Mouse (Mus musculus): ENCODE data around the gene Jazf1. TPM values are rescaled to one million over a fixed set of nuclear protein-coding genes. Genes with fewer than 3 reads are reported as not detected.

Gene Jazf1
- total RNA-seq (2012; rRNA removed) (0.29 and 0.42 TPM in 2 replicates), total RNA-seq (2014; rRNA removed) (0.75 and 1.3 TPM in 2 replicates), polyA plus RNA-seq (2012; ENCODE audit: insufficient read length, low read depth) (1.0 and 1.7 TPM in 2 replicates)

DNA sequence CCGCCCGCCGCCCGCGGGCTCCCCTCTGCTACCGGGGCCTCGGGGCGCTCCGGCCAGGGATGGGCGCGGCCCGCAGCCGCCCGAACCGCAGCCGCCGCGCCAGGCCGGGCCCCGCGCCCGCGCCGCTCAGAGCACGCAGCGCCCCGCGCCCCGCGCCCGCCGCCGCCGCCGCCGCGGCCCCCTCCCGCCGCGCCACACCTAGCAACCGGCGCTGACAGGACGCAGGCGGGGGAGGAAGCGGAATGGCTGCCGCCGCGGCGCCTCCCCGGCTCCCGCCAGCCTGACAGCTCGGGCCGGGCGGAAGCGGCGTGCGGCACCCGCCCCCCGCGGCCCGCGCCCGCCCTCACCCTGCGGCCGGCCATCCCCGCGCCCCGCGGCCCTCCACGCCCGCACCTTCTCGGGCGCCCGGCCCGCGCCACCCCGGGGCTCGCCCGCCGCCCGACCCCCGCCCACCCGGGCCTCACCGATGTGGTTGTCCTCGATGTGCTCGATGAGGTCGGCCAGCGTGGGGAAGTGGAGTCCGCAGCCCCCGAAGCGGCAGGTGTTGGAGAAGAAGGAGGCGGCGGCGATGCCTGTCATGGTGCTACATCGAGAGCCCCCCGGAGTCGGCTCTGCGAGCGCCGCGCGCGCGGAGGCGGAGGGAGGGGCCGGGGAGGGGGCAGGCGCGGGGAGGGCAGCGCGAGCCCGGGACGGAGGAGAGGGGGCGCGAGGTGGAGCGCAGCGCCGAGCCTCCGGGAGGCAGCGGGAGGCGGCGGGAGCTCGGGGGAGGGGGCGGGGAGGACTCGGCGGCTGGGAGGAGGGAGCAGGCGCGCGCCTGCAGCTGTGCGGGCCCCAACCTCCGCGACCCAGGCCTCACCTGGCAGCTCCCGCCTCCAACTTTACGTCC lies at the start of gene Jazf1:
Gene Jazf1, minus strand, starts transcription at position 643 of the 886 bp plus-strand sequence.
- Histone ChIP-seq H3K9me3 (replicated peaks; ENCODE audit: low read length) (no peaks in the 10 kb centered on the region), H3K4me1 (ENCODE audit: control insufficient read depth in 1 of 2, insufficient read depth in 2 of 2) (peaks cover 4 to 15% of the 10 kb centered on the region in 2 experiments), H3K79me2 (replicated peaks; ENCODE audit: control insufficient read depth, extremely low read depth, insufficient read depth, poor library complexity, severe bottlenecking) (no peaks in the 10 kb centered on the region), H3K36me3 (replicated peaks in 1 of 2; ENCODE audit: control insufficient read depth in 1 of 2, insufficient read depth in 1 of 2, low read length in 1 of 2) (peaks cover 0 to 2% of the 10 kb centered on the region in 2 experiments), H3K27me3 (replicated peaks) (peaks cover 2% of the 10 kb centered on the region), H3K9ac (ENCODE audit: insufficient read depth, low read depth) (peak within 1 kb of the TSS; percentile 80), H3K27ac (ENCODE audit: insufficient read depth, low read depth) (no peak within 1 kb of the TSS), H3K4me3 (replicated peaks in 1 of 3; ENCODE audit: low read depth in 2 of 3, low read length in 2 of 3, poor library complexity in 1 of 3) (peak within 1 kb of the TSS; percentile 21 to 69 (median 61)), H3K4me2 (ENCODE audit: insufficient read depth, low read depth, poor library complexity, severe bottlenecking) (peak within 1 kb of the TSS; percentile 91)
- DNase-seq (ENCODE audit: extremely low read depth), result peak; percentile 16
- TF ChIP-seq SMC3 (IDR thresholded peaks at IDR 0.05; ENCODE audit: low read depth, low read length) (no peak), UBTF (IDR thresholded peaks at IDR 0.05; ENCODE audit: low read depth, low read length) (no peak), PAX5 (IDR thresholded peaks at IDR 0.05; ENCODE audit: low read length) (no peak), ZC3H11A (IDR thresholded peaks at IDR 0.05; ENCODE audit: low read depth, low read length) (no peak), HCFC1 (IDR thresholded peaks at IDR 0.05; ENCODE audit: low read depth, low read length) (no peak), EP300 (IDR thresholded peaks at IDR 0.05; ENCODE audit: low read length) (no peak), ELF1 (IDR thresholded peaks at IDR 0.05; ENCODE audit: low read depth, low read length) (0 out of 2 replicates have a peak, but pooled peaks have one; percentile 28), CTCF (conservative IDR thresholded peaks at IDR 0.05 in 1 of 2, IDR thresholded peaks at IDR 0.05 in 1 of 2; ENCODE audit: low read depth in 2 of 2, low read length in 2 of 2) (no peak), RAD21 (IDR thresholded peaks at IDR 0.05; ENCODE audit: low read depth, low read length) (no peak), USF1 (IDR thresholded peaks at IDR 0.05; ENCODE audit: low read depth, low read length) (no peak), TCF12 (IDR thresholded peaks at IDR 0.05; ENCODE audit: low read depth, low read length) (0 out of 2 replicates have a peak, but pooled peaks have one; percentile 14), E2F4 (IDR thresholded peaks at IDR 0.05; ENCODE audit: insufficient replicate concordance, low read depth, low read length) (no peak)
- in situ Hi-C loops (cut with MboI; ENCODE audit: low pct_ligation_motif_present, low pct_unique_long_range_greater_than_20kb, low sequenced_read_pairs), result no loop called here
- dilution Hi-C loops (cut with MboI; ENCODE audit: extremely low pct_ligation_motif_present, extremely low pct_unique_long_range_greater_than_20kb, low sequenced_read_pairs), result no loop called here

DNA sequence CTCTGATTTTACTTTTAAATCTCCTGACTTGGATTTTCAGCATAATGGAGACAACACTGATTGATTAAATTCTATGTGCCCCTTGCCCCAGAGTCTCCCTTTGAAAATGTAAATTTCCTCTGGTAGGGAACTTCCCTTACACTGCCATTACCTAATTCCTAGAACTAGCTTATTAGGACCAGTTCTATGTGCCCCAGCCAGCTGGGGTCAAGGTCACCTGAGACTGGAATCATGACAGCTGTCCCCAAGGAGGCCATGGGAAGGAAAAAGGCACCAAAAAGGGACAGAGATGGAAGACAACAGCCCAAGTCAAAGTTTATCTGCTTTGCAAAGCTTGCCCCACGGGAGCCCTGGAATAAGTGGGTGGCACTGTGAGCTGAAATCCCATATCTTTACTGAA lies 49.4 kb upstream of the Jazf1 start:
- Histone ChIP-seq H3K4me1 (ENCODE audit: control insufficient read depth in 1 of 2, insufficient read depth in 2 of 2) (peaks cover 4 to 14% of the 10 kb centered on the region in 2 experiments), H3K9ac (ENCODE audit: insufficient read depth, low read depth) (no peak overlapping the region), H3K36me3 (replicated peaks in 1 of 2; ENCODE audit: control insufficient read depth in 1 of 2, insufficient read depth in 1 of 2, low read length in 1 of 2) (no peaks in the 10 kb centered on the region), H3K4me2 (ENCODE audit: insufficient read depth, low read depth, poor library complexity, severe bottlenecking) (no peak overlapping the region), H3K27ac (ENCODE audit: insufficient read depth, low read depth) (no peak overlapping the region), H3K4me3 (replicated peaks in 1 of 3; ENCODE audit: low read depth in 2 of 3, low read length in 2 of 3, poor library complexity in 1 of 3) (no peak overlapping the region), H3K9me3 (replicated peaks; ENCODE audit: low read length) (no peaks in the 10 kb centered on the region), H3K79me2 (replicated peaks; ENCODE audit: control insufficient read depth, extremely low read depth, insufficient read depth, poor library complexity, severe bottlenecking) (no peaks in the 10 kb centered on the region), H3K27me3 (replicated peaks) (no peaks in the 10 kb centered on the region)
- in situ Hi-C loops (cut with MboI; ENCODE audit: low pct_ligation_motif_present, low pct_unique_long_range_greater_than_20kb, low sequenced_read_pairs), result no loop called here
- dilution Hi-C loops (cut with MboI; ENCODE audit: extremely low pct_ligation_motif_present, extremely low pct_unique_long_range_greater_than_20kb, low sequenced_read_pairs), result no loop called here
- no peak for DNase-seq (ENCODE audit: extremely low read depth)
- TF ChIP-seq ETS1 (conservative IDR thresholded peaks at IDR 0.05; ENCODE audit: low read depth, low read length) (peak; percentile 26; the same call in 1 of the 2 replicates), MAZ (IDR thresholded peaks at IDR 0.05; ENCODE audit: low read depth, low read length) (no peak), KAT2A (IDR thresholded peaks at IDR 0.05; ENCODE audit: insufficient replicate concordance, low read length) (no peak), TBP (conservative IDR thresholded peaks at IDR 0.05; ENCODE audit: low read depth, low read length) (no peak), IRF4 (IDR thresholded peaks at IDR 0.05; ENCODE audit: low read depth, low read length) (no peak), JUN (IDR thresholded peaks at IDR 0.05; ENCODE audit: insufficient read depth, low read depth, low read length) (no peak), MAX (IDR thresholded peaks at IDR 0.05; ENCODE audit: low read length) (no peak), BHLHE40 (IDR thresholded peaks at IDR 0.05; ENCODE audit: low read depth, low read length) (peak; percentile 50), UBTF (IDR thresholded peaks at IDR 0.05; ENCODE audit: low read depth, low read length) (no peak), MXI1 (IDR thresholded peaks at IDR 0.05; ENCODE audit: low read depth, low read length) (no peak)
